Mouse (Mus musculus) frontal cortex, postnatal 36 days (tissue): ENCODE data around the gene Dmxl2.

Source experiments
- DNase-seq, 2 experiments: peaks; one replicate each; pipeline ENCODE4 v3.0.0; 2022; ENCODE audit warnings: low spot score in 2 of 2

Dmxl2 gene

DNA sequence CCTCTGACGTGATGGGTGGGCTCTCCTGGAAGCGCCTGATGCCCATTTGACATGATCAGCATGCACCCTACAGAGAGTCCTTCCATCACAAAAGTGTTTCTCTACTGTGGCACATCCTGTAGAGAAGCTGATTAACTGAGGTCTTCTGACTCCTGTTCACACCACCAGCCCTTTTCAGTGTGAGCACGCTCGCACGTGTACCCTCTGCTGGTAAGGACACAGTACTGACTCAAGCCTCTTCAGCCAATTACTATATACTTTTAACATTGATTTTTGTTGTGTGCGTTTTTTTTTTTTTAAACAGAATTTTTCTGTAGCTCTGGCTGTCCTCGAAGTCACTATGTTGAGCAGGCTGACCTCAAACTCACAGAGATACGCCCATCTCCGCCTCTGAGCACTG lies 185.1 kb downstream of the Dmxl2 start:
- no peak for DNase-seq
